Comparison of ENCODE assay signal across 13 mouse cellular contexts in the genomic region with DNA sequence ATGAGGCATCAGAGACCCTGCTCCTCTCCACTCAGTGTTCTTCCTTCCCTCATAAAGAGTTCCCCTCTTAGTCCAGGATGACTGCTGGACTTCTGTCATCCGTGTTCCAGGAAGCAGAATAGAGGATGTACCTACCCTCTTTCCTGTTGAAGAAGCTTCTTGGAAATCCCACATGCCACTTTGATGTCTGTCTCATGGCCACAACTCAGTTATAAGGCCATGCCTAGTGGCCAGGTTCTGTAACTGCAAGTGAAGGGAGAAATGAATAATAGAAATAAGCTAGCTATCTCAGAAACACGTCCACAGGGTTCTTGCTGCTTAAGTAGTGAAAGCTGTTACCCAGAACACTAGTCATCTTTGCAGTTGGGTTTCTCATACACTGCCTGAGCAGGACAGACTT.
A peak's percentile ranks its signal among the peaks of the same experiment; 100 is the strongest.
DNase-seq lines count a peak whose midpoint lies in the region; ATAC-seq and TF ChIP-seq lines count a peak whose summit lies in the region.
"Had no signal": no experiment of that assay in that cellular context is flagged by ENCODE, and none has a peak within 500 bp of the region (broad histone marks: within the 10 kb centered on the region; RNA-seq: fewer than 3 reads in every experiment).

No protein-coding gene starts in this region.

- H3K4me1 ChIP-seq in liver, embryonic 14.5 days (replicated peaks; ENCODE audit: control insufficient read depth in 2 of 2, insufficient read depth in 2 of 2, low read length in 1 of 2) = no peaks in the 10 kb centered on the region
- H3K4me1 ChIP-seq in liver, embryonic 11.5 days (replicated peaks; ENCODE audit: control insufficient read depth, insufficient read depth, low read length) = 0 out of 2 replicates have a peak, but pooled peaks cover 3% of the 10 kb centered on the region
- peaks cover 17% of the 10 kb centered on the region for H3K4me1 ChIP-seq in G1E (ENCODE audit: insufficient read depth, low read depth, low read length)
- H3K4me1 ChIP-seq: liver, embryonic 15.5 days had no signal

- H3K9me3 ChIP-seq in liver, embryonic 14.5 days (ENCODE audit: control insufficient read depth, low read length) = no peaks in the 10 kb centered on the region
- H3K9me3 ChIP-seq in liver, embryonic 11.5 days (ENCODE audit: control insufficient read depth, low read length) = no peaks in the 10 kb centered on the region
- no peaks in the 10 kb centered on the region for H3K9me3 ChIP-seq in G1E (replicated peaks)
- H3K9me3 ChIP-seq: liver, embryonic 15.5 days; megakaryocyte, embryonic 14.5 days had no signal

- peak; percentile 48; the same call in 1 of the 2 replicates for TF ChIP-seq CTCF in liver, embryonic 14.5 days (IDR thresholded peaks at IDR 0.05; ENCODE audit: low read depth)
- TF ChIP-seq CTCF in G1E (IDR thresholded peaks at IDR 0.05; ENCODE audit: low read depth, low read length) = peak; percentile 44; the same call in 1 of the 2 replicates

- H3K4me3 ChIP-seq in liver, embryonic 14.5 days (ENCODE audit: insufficient read depth in 1 of 2, low read depth in 2 of 2, low read length in 2 of 2) = no peak overlapping the region
- no peak overlapping the region for H3K4me3 ChIP-seq in liver, embryonic 11.5 days (ENCODE audit: low read depth, low read length)
- H3K4me3 ChIP-seq in G1E (ENCODE audit: low read depth, low read length) = no peak overlapping the region
- H3K4me3 ChIP-seq: liver, embryonic 15.5 days; megakaryocyte, embryonic 14.5 days had no signal

- no peaks in the 10 kb centered on the region for H3K36me3 ChIP-seq in liver, embryonic 14.5 days (replicated peaks; ENCODE audit: control insufficient read depth, insufficient read depth, low read depth)
- no peaks in the 10 kb centered on the region for H3K36me3 ChIP-seq in liver, embryonic 11.5 days (ENCODE audit: control insufficient read depth, insufficient read depth, low read length)
- peaks cover 29% of the 10 kb centered on the region for H3K36me3 ChIP-seq in G1E (replicated peaks)
- H3K36me3 ChIP-seq: liver, embryonic 15.5 days had no signal

- 28% methylated on average over 2 of the region's 2 CpGs for WGBS in liver, embryonic 14.5 days (ENCODE audit: insufficient replicate concordance)
- WGBS in liver, embryonic 11.5 days = 27% methylated on average over 2 of the region's 2 CpGs

- TF ChIP-seq EP300 in liver, embryonic 14.5 days (IDR thresholded peaks at IDR 0.05; ENCODE audit: low read depth) = no peak

- H3K27ac ChIP-seq in liver, embryonic 14.5 days = no peak overlapping the region
- no peak overlapping the region for H3K27ac ChIP-seq in liver, embryonic 11.5 days (ENCODE audit: low read depth, low read length)
- H3K27ac ChIP-seq: liver, embryonic 15.5 days had no signal

- no peak overlapping the region for H3K9ac ChIP-seq in liver, embryonic 14.5 days (replicated peaks)
- H3K9ac ChIP-seq in liver, embryonic 11.5 days (ENCODE audit: low read depth, low read length) = no peak overlapping the region
- H3K9ac ChIP-seq: liver, embryonic 15.5 days had no signal

- H3K27me3 ChIP-seq in liver, embryonic 14.5 days (ENCODE audit: control insufficient read depth, insufficient read depth, low read length) = no peaks in the 10 kb centered on the region
- no peaks in the 10 kb centered on the region for H3K27me3 ChIP-seq in liver, embryonic 11.5 days (replicated peaks; ENCODE audit: control insufficient read depth, insufficient read depth, low read length)
- H3K27me3 ChIP-seq in G1E (ENCODE audit: insufficient read depth, low read length) = no peaks in the 10 kb centered on the region
- H3K27me3 ChIP-seq: liver, embryonic 15.5 days had no signal

- no peak for DNase-seq in liver, embryonic 14.5 days (ENCODE audit: low read depth in 3 of 3, low spot score in 3 of 3)
- DNase-seq in liver, embryonic 11.5 days (ENCODE audit: low spot score) = no peak
- no peak for DNase-seq in G1E (ENCODE audit: low spot score)
- DNase-seq in induced T-regulatory cell, adult 2 months (ENCODE audit: low read depth) = peak; percentile 80
- DNase-seq in right cerebral cortex, postnatal 14 days = no peak
- no peak for DNase-seq in ovary, adult 18-20 months (ENCODE audit: low spot score)
- DNase-seq in heart, postnatal 4 days = no peak
- DNase-seq: adrenal gland, adult 2 months; heart, postnatal 10 days; kidney, adult 11 months had no signal

- H3K4me2 ChIP-seq in liver, embryonic 14.5 days (ENCODE audit: low read depth) = no peak overlapping the region
- no peak overlapping the region for H3K4me2 ChIP-seq in liver, embryonic 11.5 days
- H3K4me2 ChIP-seq: liver, embryonic 15.5 days had no signal

- ATAC-seq in liver, embryonic 14.5 days (ENCODE audit: insufficient read depth) = no peak
- ATAC-seq in liver, embryonic 11.5 days (replicated peaks; ENCODE audit: low FRiP score) = no peak
- ATAC-seq in CD4-positive, CD25-positive, alpha-beta regulatory T cell, adult 4 months = peak; percentile 82
- no peak for ATAC-seq in G1E (ENCODE audit: extremely low read depth, insufficient number of reproducible peaks, low FRiP score, poor library complexity, severe bottlenecking)
